Mouse (Mus musculus): ENCODE measurements at regions not wholly inside any gene's neighbourhood (a gene's known extent, or its start where the extent isn't known, plus 50 kb on each side); places are given as distances from the start of the nearest gene placed in this dataset.
A peak's percentile ranks its signal among the peaks of the same experiment; 100 is the strongest.

GRCm38 (mm10) chr5:97669726-97670125, 212.9 kb upstream of the Gk2 start:
- DNase-seq (ENCODE audit: low spot score in 2 of 2): no peak

DNA sequence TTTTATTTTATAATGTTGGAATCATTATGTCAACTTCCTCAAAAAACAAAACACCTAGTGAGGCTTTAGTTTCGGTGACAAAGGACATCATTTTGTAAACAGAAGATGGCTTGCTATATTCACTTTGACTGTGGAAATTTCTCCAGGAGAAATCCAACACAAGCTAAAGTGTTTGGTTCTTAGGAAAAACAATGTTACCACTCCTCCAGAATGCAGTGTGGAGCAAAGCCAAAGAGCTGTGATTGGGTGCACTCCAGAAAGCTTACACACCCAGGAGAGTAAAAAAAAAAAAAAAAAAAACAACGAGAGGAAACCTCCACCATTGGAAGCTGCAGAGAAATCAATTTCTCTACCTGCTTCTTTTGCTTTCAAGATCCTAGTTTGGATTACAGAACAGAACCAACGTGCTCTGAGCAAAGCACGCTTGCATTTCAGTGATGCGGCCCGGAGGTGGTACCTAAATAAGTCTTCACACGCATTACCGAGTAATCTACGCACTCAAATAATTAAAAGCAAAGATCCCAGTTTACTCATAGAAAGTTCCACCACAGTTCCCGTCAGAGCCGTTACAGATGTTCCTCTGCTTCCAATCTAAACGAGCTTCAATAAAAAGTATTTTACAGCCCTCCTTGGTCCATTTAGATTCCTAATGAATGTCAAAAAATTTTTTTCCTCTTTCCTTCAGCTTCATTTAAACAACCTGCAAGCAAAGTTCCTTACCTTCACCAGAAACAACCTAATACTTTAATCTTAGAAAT, 199.5 kb upstream of the Gk2 start:
- no peak for DNase-seq (ENCODE audit: low spot score in 2 of 2)

- no peak for DNase-seq (ENCODE audit: low spot score in 2 of 2)
Measured at GRCm38 (mm10) chr5:97655266-97655665, 198.4 kb upstream of the Gk2 start.

- DNase-seq (ENCODE audit: low spot score in 2 of 2): peak in 1 of 2 experiments; percentile 27
Measured at GRCm38 (mm10) chr5:97654414-97654813, 197.6 kb upstream of the Gk2 start.

DNA sequence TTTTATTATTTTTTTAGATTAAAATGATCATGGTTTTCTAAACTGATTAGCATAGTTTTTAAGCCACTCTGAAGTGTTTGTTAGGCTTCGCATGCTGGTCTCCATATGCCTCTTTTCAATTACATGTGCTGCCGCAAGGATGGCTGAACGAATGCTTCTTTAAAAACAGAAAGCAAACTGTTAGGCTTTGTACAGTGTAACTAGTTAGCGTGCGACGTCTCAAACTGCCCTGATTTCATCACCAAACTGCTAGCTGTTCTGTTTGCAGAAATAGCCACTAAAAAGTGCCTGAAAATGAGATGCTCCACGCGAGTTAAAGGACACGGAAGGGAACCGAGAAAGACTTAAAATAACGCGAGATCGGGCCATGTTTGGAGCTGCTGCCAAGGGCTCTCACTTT, 185.4 kb upstream of the Gk2 start:
- DNase-seq (ENCODE audit: low spot score in 2 of 2): peak; percentile 48 to 74

- DNase-seq (ENCODE audit: low spot score in 2 of 2): peak; percentile 86 to 90
Measured at GRCm38 (mm10) chr5:97641646-97642045, 184.8 kb upstream of the Gk2 start.

DNA sequence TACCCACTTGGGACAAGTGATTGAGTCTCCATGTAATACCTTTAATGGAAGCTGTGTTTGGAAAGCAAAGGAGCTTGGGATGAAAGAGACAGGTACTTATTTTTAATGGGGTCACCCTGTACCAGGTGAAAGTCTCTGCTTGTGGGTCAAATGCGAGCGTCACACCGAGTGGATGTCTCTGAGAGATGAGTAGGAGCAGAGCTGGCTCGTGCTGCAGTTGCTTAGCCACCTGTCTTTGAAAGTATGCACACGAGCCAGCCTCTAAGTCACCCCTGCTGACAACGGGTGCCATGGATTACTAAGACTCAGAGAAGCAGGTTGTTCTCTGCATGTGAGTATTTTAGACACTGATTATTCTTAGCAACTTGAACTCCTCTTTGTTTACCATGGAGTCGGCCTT, 179.5 kb upstream of the Gk2 start:
- DNase-seq (ENCODE audit: low spot score in 2 of 2): no peak

- DNase-seq (ENCODE audit: low spot score in 2 of 2): no peak
Measured at GRCm38 (mm10) chr5:97633766-97634165, 176.9 kb upstream of the Gk2 start.

- no peak for DNase-seq (ENCODE audit: low spot score in 2 of 2)
Measured at GRCm38 (mm10) chr5:97632791-97633190, 176.0 kb upstream of the Gk2 start.

DNA sequence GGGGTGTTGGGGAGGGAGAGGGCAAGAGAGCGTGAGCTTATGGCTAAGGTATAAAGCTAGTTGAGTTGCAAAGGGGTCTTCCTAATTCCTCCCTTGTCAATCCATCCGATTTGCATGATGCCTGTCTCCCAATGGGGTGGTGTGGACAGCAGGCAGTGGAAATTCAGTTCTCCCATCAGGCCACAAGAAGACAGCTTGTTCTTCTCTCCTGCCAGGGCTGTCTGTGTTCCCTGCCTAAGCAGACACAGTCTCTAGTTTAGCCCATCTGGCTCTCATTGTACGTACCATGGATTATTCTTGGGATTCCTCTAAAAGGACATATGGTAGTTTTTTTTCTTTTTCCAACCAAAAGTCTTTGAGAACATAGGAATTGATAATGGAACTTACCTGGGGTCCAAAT, 168.4 kb upstream of the Gk2 start:
- DNase-seq (ENCODE audit: low spot score in 2 of 2): peak in 1 of 2 experiments; percentile 48

- no peak for DNase-seq (ENCODE audit: low spot score in 2 of 2)
Measured at GRCm38 (mm10) chr5:97619890-97620289, 163.1 kb upstream of the Gk2 start.

GRCm38 (mm10) chr5:97618411-97618810, 161.6 kb upstream of the Gk2 start:
- no peak for DNase-seq (ENCODE audit: low spot score in 2 of 2)

GRCm38 (mm10) chr5:97602176-97602575, 145.4 kb upstream of the Gk2 start:
- no peak for DNase-seq (ENCODE audit: low spot score in 2 of 2)

DNA sequence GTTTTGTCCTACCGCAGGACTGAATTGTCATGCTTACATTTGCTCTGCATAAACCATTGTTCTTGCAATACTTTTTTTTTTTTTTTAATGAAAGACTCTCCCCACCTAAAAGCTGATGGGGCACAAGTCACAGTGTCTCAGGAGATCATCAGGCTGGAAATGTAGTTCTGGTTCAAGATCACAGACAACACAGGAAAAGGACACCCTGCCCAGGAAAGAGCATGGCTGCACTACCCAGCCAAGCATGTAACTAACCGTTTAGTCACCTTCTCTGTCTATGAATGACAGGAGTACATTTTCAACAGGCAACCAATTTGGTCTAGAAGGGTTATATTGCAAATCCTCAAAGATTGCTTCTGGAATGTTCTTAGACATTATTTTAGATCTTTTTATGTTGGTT, 144.6 kb upstream of the Gk2 start:
- no peak for DNase-seq (ENCODE audit: low spot score in 2 of 2)

DNA sequence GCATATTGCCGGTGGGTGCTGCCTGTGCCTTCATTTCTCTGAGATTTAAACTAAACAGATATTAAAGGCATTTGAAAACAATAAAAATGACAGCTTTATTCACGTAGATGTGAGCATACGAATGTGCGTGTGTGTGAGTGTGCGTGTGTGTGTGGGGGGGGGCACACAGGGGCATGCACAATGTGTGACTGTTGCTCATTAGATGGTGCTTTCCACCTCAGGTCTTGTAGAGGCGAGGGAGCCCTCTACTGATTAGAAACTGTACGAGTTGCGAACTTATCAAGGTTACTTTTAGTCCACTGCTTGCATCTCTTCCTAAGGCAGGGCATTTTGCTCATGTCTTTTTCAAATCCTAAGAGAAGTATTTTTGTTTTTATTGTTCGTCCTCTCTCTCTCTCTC, 141.9 kb upstream of the Gk2 start:
- DNase-seq (ENCODE audit: low spot score in 2 of 2): no peak

- DNase-seq (ENCODE audit: low spot score in 2 of 2): no peak
Measured at GRCm38 (mm10) chr5:97595916-97596315, 139.1 kb upstream of the Gk2 start.

DNA sequence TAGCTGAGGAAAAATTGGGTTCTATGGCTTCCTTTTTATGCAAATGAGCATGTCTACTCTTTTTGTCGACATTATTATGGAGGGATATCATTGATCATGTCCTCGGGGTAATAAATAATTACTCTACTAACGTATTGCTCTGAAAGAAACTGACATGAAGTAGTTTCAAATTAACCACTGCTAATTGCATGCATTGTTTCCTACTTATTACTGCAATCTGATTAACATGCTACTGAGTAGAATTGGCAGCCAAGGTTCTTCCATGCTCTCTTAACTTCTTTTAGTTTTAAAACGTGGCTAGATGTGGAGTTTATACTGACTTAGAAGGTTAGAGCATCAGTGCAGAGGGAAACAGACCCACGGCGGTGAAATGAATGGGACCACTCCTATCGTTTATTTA, 137.3 kb upstream of the Gk2 start:
- DNase-seq (ENCODE audit: low spot score in 2 of 2): no peak

DNA sequence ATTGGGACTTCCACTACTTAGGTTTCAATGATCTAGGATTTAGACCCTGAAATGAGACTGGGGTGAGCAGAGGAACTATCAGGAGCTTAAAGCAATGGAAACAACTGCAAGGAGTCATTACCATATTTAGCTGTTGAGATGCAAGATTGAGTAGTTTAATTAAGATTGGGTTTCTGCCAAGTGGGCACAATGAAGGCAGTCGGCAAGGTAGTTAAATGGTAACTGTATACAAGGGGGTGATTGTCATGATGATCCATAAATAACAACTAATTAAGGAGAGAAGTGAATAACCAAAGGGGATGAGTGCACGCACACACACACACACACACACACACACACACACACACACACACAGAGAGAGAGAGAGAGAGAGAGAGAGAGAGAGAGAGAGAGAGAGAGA, 125.7 kb upstream of the Gk2 start:
- no peak for DNase-seq (ENCODE audit: low spot score in 2 of 2)

DNA sequence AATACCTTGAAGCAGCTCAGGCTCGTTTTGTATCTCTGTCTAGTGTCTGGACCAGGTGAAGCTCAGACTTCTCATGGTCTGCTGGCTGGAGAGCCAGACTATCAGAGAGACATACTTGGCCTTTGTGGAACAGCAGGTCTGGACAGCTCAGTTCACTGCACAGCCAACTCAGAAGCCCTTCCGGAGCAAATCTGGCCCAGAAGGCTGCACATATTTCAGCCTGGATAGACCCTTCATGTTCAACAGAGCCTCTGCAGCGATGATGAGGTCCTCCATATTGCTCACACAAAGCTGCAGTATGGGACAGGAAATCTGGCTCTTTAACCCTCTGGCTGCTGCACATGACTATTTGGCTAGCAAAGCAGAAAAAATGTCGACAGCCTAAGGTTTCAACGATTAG, 108.7 kb upstream of the Gk2 start:
- no peak for DNase-seq (ENCODE audit: low spot score in 2 of 2)

DNA sequence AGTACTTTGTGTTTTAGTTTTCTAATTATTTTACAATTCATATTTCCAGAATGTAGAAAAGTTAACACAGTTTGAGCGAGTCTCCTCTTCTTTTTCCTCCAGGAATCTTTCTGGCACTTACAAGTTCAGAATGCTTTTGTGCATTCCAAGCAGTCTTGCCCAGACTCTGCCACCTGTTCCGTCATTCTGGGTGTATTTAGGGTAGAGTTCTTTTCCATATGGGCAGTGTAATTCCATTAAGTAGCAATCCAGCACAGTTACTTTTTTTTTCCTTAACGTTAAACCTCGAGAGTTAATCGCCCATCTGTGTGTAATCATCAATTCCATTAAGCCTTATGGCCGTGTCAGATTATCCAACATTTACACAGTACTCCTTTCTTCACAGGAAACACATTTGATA, 106.9 kb upstream of the Gk2 start:
- DNase-seq (ENCODE audit: low spot score in 2 of 2): peak; percentile 36 to 40

DNA sequence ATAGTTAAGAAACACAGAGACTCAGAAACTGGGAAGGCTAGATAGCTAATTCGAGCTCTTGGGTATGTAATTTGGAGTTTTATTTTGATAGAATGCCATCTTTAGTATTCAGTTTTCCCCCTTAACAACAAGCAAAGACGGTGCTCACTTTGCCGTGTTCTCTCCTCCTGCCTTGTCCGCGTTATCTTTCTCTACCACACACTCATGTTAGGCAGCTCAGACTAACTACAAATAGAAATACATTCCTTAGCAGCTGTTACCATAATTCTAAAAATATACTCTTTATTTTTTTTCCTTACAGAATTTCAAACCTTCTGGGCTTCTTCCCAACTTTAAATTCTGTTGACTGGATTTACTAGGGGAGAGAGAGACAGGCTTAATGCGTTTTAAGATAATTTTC, 97.5 kb upstream of the Gk2 start:
- DNase-seq (ENCODE audit: low spot score in 2 of 2): peak; percentile 32 to 43

GRCm38 (mm10) chr5:97553122-97553521, 96.3 kb upstream of the Gk2 start:
- DNase-seq (ENCODE audit: low spot score in 2 of 2): no peak

- DNase-seq (ENCODE audit: low spot score in 2 of 2): no peak
Measured at GRCm38 (mm10) chr5:97537492-97538257, 80.9 kb upstream of the Gk2 start.
